ENCODE assay signal across 9 mouse cellular contexts in the genomic region with DNA sequence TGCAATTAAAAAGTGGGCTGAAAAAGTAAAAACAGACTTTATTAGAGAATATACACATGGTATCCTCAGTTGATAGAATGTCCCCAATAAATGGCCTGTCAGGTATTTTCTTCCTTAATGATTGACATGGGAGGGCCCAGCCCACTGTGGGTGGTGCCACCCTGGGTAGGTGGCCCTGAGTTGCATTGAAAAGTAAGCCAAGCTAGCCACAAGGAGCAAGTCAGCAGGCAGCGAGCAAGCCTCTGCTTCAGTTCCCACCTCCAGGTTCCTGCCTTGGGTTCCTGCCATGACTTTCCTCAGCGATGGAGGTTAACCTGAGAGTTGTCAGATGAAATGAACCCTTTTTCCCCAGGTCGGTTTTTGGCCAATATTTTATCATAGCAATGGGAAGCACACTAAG. TPM values are rescaled to one million over a fixed set of nuclear protein-coding genes. Genes with fewer than 3 reads are reported as not detected.
DNase-seq lines count a peak whose midpoint lies in the region; ATAC-seq and TF ChIP-seq lines count a peak whose summit lies in the region.
"Had no signal": no experiment of that assay in that cellular context is flagged by ENCODE, and none has a peak within 500 bp of the region (broad histone marks: within the 10 kb centered on the region; RNA-seq: fewer than 3 reads in every experiment).

No protein-coding gene starts in this region.

- no peaks in the 10 kb centered on the region for H3K27me3 ChIP-seq in hindbrain, embryonic 10.5 days (ENCODE audit: insufficient read depth, poor library complexity, severe bottlenecking)
- H3K27me3 ChIP-seq in hindbrain, embryonic 11.5 days (ENCODE audit: control insufficient read depth, insufficient read depth, low read length), result no peaks in the 10 kb centered on the region
- no peaks in the 10 kb centered on the region for H3K27me3 ChIP-seq in E14TG2a.4 (ENCODE audit: insufficient read depth, low read length)
- no peaks in the 10 kb centered on the region for H3K27me3 ChIP-seq in embryonic facial prominence, embryonic 12.5 days
- H3K27me3 ChIP-seq: midbrain, embryonic 15.5 days had no signal

- no peak overlapping the region; the same call in 1 of the 2 replicates for H3K9ac ChIP-seq in hindbrain, embryonic 11.5 days (ENCODE audit: low read depth, low read length)
- H3K9ac ChIP-seq in embryonic facial prominence, embryonic 12.5 days, result no peak overlapping the region

- TF ChIP-seq CTCF in E14TG2a.4 (conservative IDR thresholded peaks at IDR 0.05; ENCODE audit: low read length), result no peak

- H3K27ac ChIP-seq in hindbrain, embryonic 10.5 days, result no peak overlapping the region
- no peak overlapping the region for H3K27ac ChIP-seq in hindbrain, embryonic 11.5 days (ENCODE audit: low read depth, low read length)
- no peak overlapping the region for H3K27ac ChIP-seq in embryonic facial prominence, embryonic 12.5 days

- no peak for ATAC-seq in hindbrain, embryonic 11.5 days (ENCODE audit: low FRiP score)
- no peak for ATAC-seq in embryonic facial prominence, embryonic 12.5 days (ENCODE audit: insufficient number of reproducible peaks, insufficient read depth, low FRiP score, low TSS enrichment)

- H3K4me3 ChIP-seq in hindbrain, embryonic 10.5 days, result peak overlapping the region; percentile 97
- no peak overlapping the region for H3K4me3 ChIP-seq in hindbrain, embryonic 11.5 days (ENCODE audit: low read depth, low read length)
- H3K4me3 ChIP-seq in E14TG2a.4 (replicated peaks; ENCODE audit: low read length), result 0 out of 2 replicates have a peak overlapping the region, but pooled peaks have one; percentile 97
- no peak overlapping the region for H3K4me3 ChIP-seq in embryonic facial prominence, embryonic 12.5 days

- H3K4me1 ChIP-seq in hindbrain, embryonic 10.5 days (replicated peaks), result peaks cover 22% of the 10 kb centered on the region
- H3K4me1 ChIP-seq in hindbrain, embryonic 11.5 days (replicated peaks; ENCODE audit: control insufficient read depth, insufficient read depth, low read length), result no peaks in the 10 kb centered on the region
- H3K4me1 ChIP-seq in E14TG2a.4 (replicated peaks; ENCODE audit: low read depth, low read length), result peaks cover 24% of the 10 kb centered on the region
- peaks cover 8% of the 10 kb centered on the region; the same call in 1 of the 2 replicates for H3K4me1 ChIP-seq in embryonic facial prominence, embryonic 12.5 days

- WGBS in hindbrain, embryonic 10.5 days, result 79% methylated on average over 3 of the region's 3 CpGs
- 87% methylated on average over 3 of the region's 3 CpGs for WGBS in hindbrain, embryonic 11.5 days
- 85% methylated on average over 3 of the region's 3 CpGs for WGBS in embryonic facial prominence, embryonic 12.5 days

- no peak for DNase-seq in hindbrain, embryonic 10.5 days (ENCODE audit: low spot score)
- DNase-seq in hindbrain, embryonic 11.5 days (ENCODE audit: low spot score), result no peak
- peak; percentile 52 for DNase-seq in liver
- no peak for DNase-seq in right cerebral cortex, adult 2 months (ENCODE audit: low spot score in 2 of 2)
- no peak for DNase-seq in adrenal gland, postnatal 25 days
- no peak for DNase-seq in heart, adult 8-10 months (ENCODE audit: low spot score)

- no peak overlapping the region for H3K4me2 ChIP-seq in hindbrain, embryonic 11.5 days (replicated peaks; ENCODE audit: low read depth, low read length)
- H3K4me2 ChIP-seq in embryonic facial prominence, embryonic 12.5 days (replicated peaks), result peak overlapping the region; percentile 88; the same call in 1 of the 2 replicates

- peaks cover 13% of the 10 kb centered on the region for H3K36me3 ChIP-seq in hindbrain, embryonic 10.5 days
- H3K36me3 ChIP-seq in hindbrain, embryonic 11.5 days (ENCODE audit: control insufficient read depth, insufficient read depth, low read length), result no peaks in the 10 kb centered on the region; the same call in 1 of the 2 replicates
- H3K36me3 ChIP-seq in E14TG2a.4 (ENCODE audit: insufficient read depth, low read length), result peaks cover 19% of the 10 kb centered on the region
- peaks cover 10% of the 10 kb centered on the region for H3K36me3 ChIP-seq in embryonic facial prominence, embryonic 12.5 days

- no peaks in the 10 kb centered on the region for H3K9me3 ChIP-seq in hindbrain, embryonic 10.5 days
- no peaks in the 10 kb centered on the region for H3K9me3 ChIP-seq in hindbrain, embryonic 11.5 days (ENCODE audit: control insufficient read depth, low read length)
- no peaks in the 10 kb centered on the region for H3K9me3 ChIP-seq in E14TG2a.4 (ENCODE audit: low read length)
- H3K9me3 ChIP-seq in embryonic facial prominence, embryonic 12.5 days, result no peaks in the 10 kb centered on the region
- H3K9me3 ChIP-seq: midbrain, embryonic 15.5 days had no signal

RNA-seq across cellular contexts. Expression of gene Eif3m, which starts 0.9 kb away (rescaled TPM):
- 284 and 304 TPM in 2 replicates for polyA plus RNA-seq in hindbrain, embryonic 10.5 days (2016; fragmentation: Nextera tagmentation; extraction: Ambion mirVana)
- polyA plus RNA-seq in hindbrain, embryonic 11.5 days (2014; fragmentation: Nextera tagmentation; extraction: Ambion mirVana), result 283 and 305 TPM in 2 replicates
- 276 and 283 TPM in 2 replicates for polyA plus RNA-seq in embryonic facial prominence, embryonic 12.5 days (2016; fragmentation: Nextera tagmentation; extraction: Ambion mirVana)
- 132 and 150 TPM in 2 replicates for total RNA-seq in adrenal gland, postnatal 25 days (2021)
- 100 to 1,000 TPM; 127 to 143 (median 138) TPM for total RNA-seq in heart, adult 8-10 months (2022)

Comparison
In these comparisons a context has a peak if more than half of its experiments do, and no peak if none do; other contexts are left out.
1. H3K4me3 ChIP-seq: peak in hindbrain, embryonic 10.5 days (single experiment) and E14TG2a.4 (single experiment); none in hindbrain, embryonic 11.5 days (single experiment) and embryonic facial prominence, embryonic 12.5 days (single experiment).